Mouse (Mus musculus): ENCODE measurements around the gene Fam181b. TPM values are rescaled to one million over a fixed set of nuclear protein-coding genes. Genes with fewer than 3 reads are reported as not detected.

Fam181b gene
- polyA plus RNA-seq, 1 experiment = not detected

GRCm38 (mm10) chr7:93067464-93068015 lies 12.1 kb upstream of the Fam181b start:
- Histone ChIP-seq H3K4me1 (ENCODE audit: control insufficient read depth, insufficient read depth, low read length) (no peaks in the 10 kb centered on the region), H3K27ac (ENCODE audit: insufficient read depth, low read depth, low read length) (no peak overlapping the region), H3K4me3 (ENCODE audit: insufficient read depth, low read length) (no peak overlapping the region)
- TF ChIP-seq POLR2A (IDR thresholded peaks at IDR 0.05; ENCODE audit: borderline replicate concordance, low read depth, low read length) = no peak
- no peak for TF ChIP-seq CTCF (IDR thresholded peaks at IDR 0.05; ENCODE audit: low read depth, low read length)

- no peak overlapping the region for H3K27ac ChIP-seq (ENCODE audit: insufficient read depth, low read depth, low read length)
- TF ChIP-seq POLR2A (IDR thresholded peaks at IDR 0.05; ENCODE audit: borderline replicate concordance, low read depth, low read length) (no peak), CTCF (IDR thresholded peaks at IDR 0.05; ENCODE audit: low read depth, low read length) (no peak)
- H3K4me1 ChIP-seq (ENCODE audit: control insufficient read depth, insufficient read depth, low read length) = no peaks in the 10 kb centered on the region
- H3K4me3 ChIP-seq (ENCODE audit: insufficient read depth, low read length) = no peak overlapping the region
Measured at GRCm38 (mm10) chr7:93076435-93076960, 3.2 kb upstream of the Fam181b start.

GRCm38 (mm10) chr7:93079420-93079784 lies 263 bp upstream of the Fam181b start:
- TF ChIP-seq CTCF (IDR thresholded peaks at IDR 0.05; ENCODE audit: low read depth, low read length) (no peak), POLR2A (IDR thresholded peaks at IDR 0.05; ENCODE audit: borderline replicate concordance, low read depth, low read length) (no peak)
- Histone ChIP-seq H3K4me1 (ENCODE audit: control insufficient read depth, insufficient read depth, low read length) (no peaks in the 10 kb centered on the region), H3K27ac (ENCODE audit: insufficient read depth, low read depth, low read length) (no peak overlapping the region), H3K4me3 (ENCODE audit: insufficient read depth, low read length) (no peak overlapping the region)

GRCm38 (mm10) chr7:93080731-93081430 lies 1.2 kb downstream of the Fam181b start:
- no peak overlapping the region for H3K4me3 ChIP-seq (ENCODE audit: insufficient read depth, low read length)
- no peaks in the 10 kb centered on the region for H3K4me1 ChIP-seq (ENCODE audit: control insufficient read depth, insufficient read depth, low read length)
- TF ChIP-seq CTCF (IDR thresholded peaks at IDR 0.05; ENCODE audit: low read depth, low read length) (no peak), POLR2A (IDR thresholded peaks at IDR 0.05; ENCODE audit: borderline replicate concordance, low read depth, low read length) (no peak)
- H3K27ac ChIP-seq (ENCODE audit: insufficient read depth, low read depth, low read length) = no peak overlapping the region

- Histone ChIP-seq H3K4me3 (ENCODE audit: insufficient read depth, low read length) (no peak overlapping the region), H3K27ac (ENCODE audit: insufficient read depth, low read depth, low read length) (no peak overlapping the region), H3K4me1 (ENCODE audit: control insufficient read depth, insufficient read depth, low read length) (no peaks in the 10 kb centered on the region)
- TF ChIP-seq POLR2A (IDR thresholded peaks at IDR 0.05; ENCODE audit: borderline replicate concordance, low read depth, low read length) (no peak), CTCF (IDR thresholded peaks at IDR 0.05; ENCODE audit: low read depth, low read length) (no peak)
Measured at GRCm38 (mm10) chr7:93093371-93094058, 13.8 kb downstream of the Fam181b start.

- no peak for TF ChIP-seq CTCF (IDR thresholded peaks at IDR 0.05; ENCODE audit: low read depth, low read length)
- no peak for TF ChIP-seq POLR2A (IDR thresholded peaks at IDR 0.05; ENCODE audit: borderline replicate concordance, low read depth, low read length)
- H3K27ac ChIP-seq (ENCODE audit: insufficient read depth, low read depth, low read length) = no peak overlapping the region
- H3K4me1 ChIP-seq (ENCODE audit: control insufficient read depth, insufficient read depth, low read length) = no peaks in the 10 kb centered on the region
- no peak overlapping the region for H3K4me3 ChIP-seq (ENCODE audit: insufficient read depth, low read length)
Measured at GRCm38 (mm10) chr7:93095511-93095910, 15.8 kb downstream of the Fam181b start.

- H3K4me1 ChIP-seq (ENCODE audit: control insufficient read depth, insufficient read depth, low read length) = no peaks in the 10 kb centered on the region
- no peak overlapping the region for H3K27ac ChIP-seq (ENCODE audit: insufficient read depth, low read depth, low read length)
- TF ChIP-seq CTCF (IDR thresholded peaks at IDR 0.05; ENCODE audit: low read depth, low read length) (no peak), POLR2A (IDR thresholded peaks at IDR 0.05; ENCODE audit: borderline replicate concordance, low read depth, low read length) (no peak)
- no peak overlapping the region for H3K4me3 ChIP-seq (ENCODE audit: insufficient read depth, low read length)
Measured at GRCm38 (mm10) chr7:93104776-93105340, 25.2 kb downstream of the Fam181b start.

GRCm38 (mm10) chr7:93110370-93110965 lies 30.8 kb downstream of the Fam181b start:
- Histone ChIP-seq H3K4me3 (ENCODE audit: insufficient read depth, low read length) (no peak overlapping the region), H3K4me1 (ENCODE audit: control insufficient read depth, insufficient read depth, low read length) (no peaks in the 10 kb centered on the region), H3K27ac (ENCODE audit: insufficient read depth, low read depth, low read length) (no peak overlapping the region)
- TF ChIP-seq POLR2A (IDR thresholded peaks at IDR 0.05; ENCODE audit: borderline replicate concordance, low read depth, low read length) = no peak

GRCm38 (mm10) chr7:93111056-93111455 lies 31.4 kb downstream of the Fam181b start:
- H3K27ac ChIP-seq (ENCODE audit: insufficient read depth, low read depth, low read length) = no peak overlapping the region
- no peak overlapping the region for H3K4me3 ChIP-seq (ENCODE audit: insufficient read depth, low read length)
- no peaks in the 10 kb centered on the region for H3K4me1 ChIP-seq (ENCODE audit: control insufficient read depth, insufficient read depth, low read length)
- TF ChIP-seq POLR2A (IDR thresholded peaks at IDR 0.05; ENCODE audit: borderline replicate concordance, low read depth, low read length) = no peak
- no peak for TF ChIP-seq CTCF (IDR thresholded peaks at IDR 0.05; ENCODE audit: low read depth, low read length)
